Mouse (Mus musculus): ENCODE results near the gene Ski. TPM values are rescaled to one million over a fixed set of nuclear protein-coding genes. Genes with fewer than 3 reads are reported as not detected.

Ski gene
- polyA plus RNA-seq, 1 experiment from 2014 or later: 59.8 TPM

- DNase-seq (ENCODE audit: low read depth, low spot score) (no peak), ATAC-seq (no peak)
- no peak for TF ChIP-seq CTCF (IDR thresholded peaks at IDR 0.05)
- ChIA-PET CTCF (no interaction called here), POLR2A (interaction anchor here (0.8 kb wide), 1 partner anchor 96 kb away, joined by 3 read pairs; the partner anchor contains the start of gene Faap20)
- in situ Hi-C loops (cut with MboI; ENCODE audit: low pct_unique_long_range_greater_than_20kb): no loop called here
- H3K27me3 ChIP-seq: no peaks in the 10 kb centered on the region
Measured at GRCm38 (mm10) chr4:155153389-155154072, 68.9 kb downstream of the Ski start.

GRCm38 (mm10) chr4:155152476-155152875, 69.9 kb downstream of the Ski start:
- POLR2A ChIA-PET: no interaction called here
- in situ Hi-C loops (cut with MboI; ENCODE audit: low pct_unique_long_range_greater_than_20kb): no loop called here
- TF ChIP-seq CTCF (IDR thresholded peaks at IDR 0.05): no peak
- ATAC-seq: no peak
- no peaks in the 10 kb centered on the region for H3K27me3 ChIP-seq
- no peak for DNase-seq (ENCODE audit: low read depth, low spot score)
- CTCF ChIA-PET: no interaction called here

GRCm38 (mm10) chr4:155151845-155152244, 70.5 kb downstream of the Ski start:
- no peak for DNase-seq (ENCODE audit: low read depth, low spot score)
- TF ChIP-seq CTCF (IDR thresholded peaks at IDR 0.05): no peak
- CTCF ChIA-PET: no interaction called here
- POLR2A ChIA-PET: no interaction called here
- in situ Hi-C loops (cut with MboI; ENCODE audit: low pct_unique_long_range_greater_than_20kb): no loop called here
- H3K27me3 ChIP-seq: no peaks in the 10 kb centered on the region
- ATAC-seq: no peak

- DNase-seq (ENCODE audit: low read depth, low spot score) (no peak), ATAC-seq (no peak)
- ChIA-PET POLR2A (no interaction called here), CTCF (no interaction called here)
- TF ChIP-seq CTCF (IDR thresholded peaks at IDR 0.05): no peak
- in situ Hi-C loops (cut with MboI; ENCODE audit: low pct_unique_long_range_greater_than_20kb): no loop called here
- no peaks in the 10 kb centered on the region for H3K27me3 ChIP-seq
Measured at GRCm38 (mm10) chr4:155151221-155151788, 71.1 kb downstream of the Ski start.

- ATAC-seq (no peak), DNase-seq (ENCODE audit: low read depth, low spot score) (no peak)
- ChIA-PET POLR2A (no interaction called here), CTCF (no interaction called here)
- no peaks in the 10 kb centered on the region for H3K27me3 ChIP-seq
- no peak for TF ChIP-seq CTCF (IDR thresholded peaks at IDR 0.05)
- in situ Hi-C loops (cut with MboI; ENCODE audit: low pct_unique_long_range_greater_than_20kb): no loop called here
Measured at GRCm38 (mm10) chr4:155150276-155151113, 71.9 kb downstream of the Ski start.

- no peak for TF ChIP-seq CTCF (IDR thresholded peaks at IDR 0.05)
- no peak for DNase-seq (ENCODE audit: low read depth, low spot score)
- no peaks in the 10 kb centered on the region for H3K27me3 ChIP-seq
- POLR2A ChIA-PET: no interaction called here
- in situ Hi-C loops (cut with MboI; ENCODE audit: low pct_unique_long_range_greater_than_20kb): no loop called here
- CTCF ChIA-PET: no interaction called here
- ATAC-seq: no peak
Measured at GRCm38 (mm10) chr4:155149941-155150275, 72.5 kb downstream of the Ski start.

GRCm38 (mm10) chr4:155148910-155149698, 73.3 kb downstream of the Ski start:
- in situ Hi-C loops (cut with MboI; ENCODE audit: low pct_unique_long_range_greater_than_20kb): no loop called here
- CTCF ChIA-PET: interaction anchor here (1.1 kb wide), 1 partner anchor 10 kb away, joined by 4 read pairs; no protein-coding TSS in a partner anchor
- TF ChIP-seq CTCF (IDR thresholded peaks at IDR 0.05): no peak
- ATAC-seq: no peak
- DNase-seq (ENCODE audit: low read depth, low spot score): no peak
- POLR2A ChIA-PET: interaction anchor here (0.6 kb wide), 1 partner anchor 67 kb away, joined by 3 read pairs; no protein-coding TSS in a partner anchor
- no peaks in the 10 kb centered on the region for H3K27me3 ChIP-seq

GRCm38 (mm10) chr4:155148453-155148852, 73.9 kb downstream of the Ski start:
- TF ChIP-seq CTCF (IDR thresholded peaks at IDR 0.05): no peak
- no peaks in the 10 kb centered on the region for H3K27me3 ChIP-seq
- ChIA-PET POLR2A (interaction anchor here (0.6 kb wide), 1 partner anchor 67 kb away, joined by 3 read pairs; no protein-coding TSS in a partner anchor), CTCF (interaction anchor here (1.1 kb wide), 1 partner anchor 9 kb away, joined by 4 read pairs; no protein-coding TSS in a partner anchor)
- ATAC-seq: no peak
- no peak for DNase-seq (ENCODE audit: low read depth, low spot score)
- in situ Hi-C loops (cut with MboI; ENCODE audit: low pct_unique_long_range_greater_than_20kb): no loop called here

- in situ Hi-C loops (cut with MboI; ENCODE audit: low pct_unique_long_range_greater_than_20kb): no loop called here
- no peak for DNase-seq (ENCODE audit: low read depth, low spot score)
- no peak for ATAC-seq
- POLR2A ChIA-PET: interaction anchor here (0.6 kb wide), 2 partner anchors 41 to 327 kb away, joined by 3 to 4 read pairs; no protein-coding TSS in a partner anchor
- TF ChIP-seq CTCF (IDR thresholded peaks at IDR 0.05): no peak
- no peaks in the 10 kb centered on the region for H3K27me3 ChIP-seq
- CTCF ChIA-PET: no interaction called here
Measured at GRCm38 (mm10) chr4:155146107-155146823, 76.1 kb downstream of the Ski start.

Measured in Patski (cell line).